Mouse (Mus musculus): ENCODE measurements at regions not wholly inside any gene's neighbourhood (a gene's known extent, or its start where the extent isn't known, plus 50 kb on each side); places are given as distances from the start of the nearest gene placed in this dataset.

- WGBS = 82% methylated on average over 3 of the region's 3 CpGs
Measured at GRCm38 (mm10) chr7:114345860-114346259, 69.2 kb upstream of the Pde3b start.

GRCm38 (mm10) chr7:114347006-114347405, 68.1 kb upstream of the Pde3b start:
- ATAC-seq (replicated peaks; ENCODE audit: insufficient number of reproducible peaks, low FRiP score, low TSS enrichment, low read depth) (no peak), DNase-seq (ENCODE audit: low spot score) (no peak)
- no peaks in the 10 kb centered on the region for H3K27me3 ChIP-seq (ENCODE audit: control insufficient read depth, insufficient read depth, low read length)
- H3K4me3 ChIP-seq (ENCODE audit: low read depth, low read length) = no peak overlapping the region
- H3K9me3 ChIP-seq (replicated peaks; ENCODE audit: control insufficient read depth, low read length) = no peaks in the 10 kb centered on the region
- no peaks in the 10 kb centered on the region for H3K36me3 ChIP-seq (replicated peaks; ENCODE audit: control insufficient read depth, insufficient read depth, low read depth, low read length)
- H3K4me1 ChIP-seq (ENCODE audit: control insufficient read depth, insufficient read depth, low read length) = no peaks in the 10 kb centered on the region
- H3K4me2 ChIP-seq (ENCODE audit: low read depth, low read length) = no peak overlapping the region
- H3K9ac ChIP-seq (replicated peaks; ENCODE audit: low read length) = no peak overlapping the region
- 78% methylated on average over 4 of the region's 4 CpGs for WGBS
- H3K27ac ChIP-seq (replicated peaks; ENCODE audit: low read depth, low read length) = no peak overlapping the region

More at GRCm38 (mm10) chr7:114345860-114346259, 69.2 kb upstream of the Pde3b start:
- Histone ChIP-seq H3K4me1 (ENCODE audit: control insufficient read depth, insufficient read depth, low read length) (no peaks in the 10 kb centered on the region), H3K9ac (replicated peaks; ENCODE audit: low read length) (no peak overlapping the region), H3K4me3 (ENCODE audit: low read depth, low read length) (no peak overlapping the region), H3K36me3 (replicated peaks; ENCODE audit: control insufficient read depth, insufficient read depth, low read depth, low read length) (no peaks in the 10 kb centered on the region), H3K4me2 (ENCODE audit: low read depth, low read length) (no peak overlapping the region), H3K27ac (replicated peaks; ENCODE audit: low read depth, low read length) (no peak overlapping the region), H3K9me3 (replicated peaks; ENCODE audit: control insufficient read depth, low read length) (no peaks in the 10 kb centered on the region), H3K27me3 (ENCODE audit: control insufficient read depth, insufficient read depth, low read length) (no peaks in the 10 kb centered on the region)
- DNase-seq (ENCODE audit: low spot score) (no peak), ATAC-seq (replicated peaks; ENCODE audit: insufficient number of reproducible peaks, low FRiP score, low TSS enrichment, low read depth) (no peak)

DNA sequence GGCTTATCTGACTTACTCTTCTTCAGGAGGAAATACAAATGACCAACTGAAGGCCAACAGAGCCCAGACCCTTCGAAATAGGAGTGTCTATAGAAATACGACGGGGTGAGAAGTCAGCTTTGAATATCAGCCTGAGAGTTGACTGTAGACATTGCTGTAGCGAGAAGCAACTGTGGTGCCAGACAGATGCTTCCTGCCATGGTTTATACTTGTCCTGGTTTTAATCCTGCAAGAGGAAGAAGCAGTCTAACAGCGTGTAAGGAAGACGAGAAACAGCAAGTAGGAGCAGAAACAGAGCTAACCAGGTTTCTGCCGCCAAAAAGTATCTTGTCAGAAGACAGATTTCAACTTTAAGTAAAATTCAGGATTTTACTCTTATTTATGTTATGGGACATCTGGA, 64.1 kb upstream of the Pde3b start:
- no peak overlapping the region for H3K4me3 ChIP-seq (ENCODE audit: low read depth, low read length)
- H3K4me1 ChIP-seq (ENCODE audit: control insufficient read depth, insufficient read depth, low read length) = no peaks in the 10 kb centered on the region
- no peak overlapping the region for H3K4me2 ChIP-seq (ENCODE audit: low read depth, low read length)
- H3K9me3 ChIP-seq (replicated peaks; ENCODE audit: control insufficient read depth, low read length) = no peaks in the 10 kb centered on the region
- ATAC-seq (replicated peaks; ENCODE audit: insufficient number of reproducible peaks, low FRiP score, low TSS enrichment, low read depth) = no peak
- DNase-seq (ENCODE audit: low spot score) = no peak
- H3K36me3 ChIP-seq (replicated peaks; ENCODE audit: control insufficient read depth, insufficient read depth, low read depth, low read length) = no peaks in the 10 kb centered on the region
- H3K9ac ChIP-seq (replicated peaks; ENCODE audit: low read length) = no peak overlapping the region
- WGBS = 78% methylated on average over 7 of the region's 7 CpGs
- H3K27ac ChIP-seq (replicated peaks; ENCODE audit: low read depth, low read length) = no peak overlapping the region
- no peaks in the 10 kb centered on the region for H3K27me3 ChIP-seq (ENCODE audit: control insufficient read depth, insufficient read depth, low read length)

GRCm38 (mm10) chr7:114356381-114356780, 58.7 kb upstream of the Pde3b start:
- peak; percentile 3 for DNase-seq (ENCODE audit: low spot score)
- Histone ChIP-seq H3K4me1 (ENCODE audit: control insufficient read depth, insufficient read depth, low read length) (no peaks in the 10 kb centered on the region), H3K36me3 (replicated peaks; ENCODE audit: control insufficient read depth, insufficient read depth, low read depth, low read length) (no peaks in the 10 kb centered on the region), H3K27ac (replicated peaks; ENCODE audit: low read depth, low read length) (no peak overlapping the region), H3K9me3 (replicated peaks; ENCODE audit: control insufficient read depth, low read length) (no peaks in the 10 kb centered on the region), H3K4me2 (ENCODE audit: low read depth, low read length) (no peak overlapping the region), H3K9ac (replicated peaks; ENCODE audit: low read length) (no peak overlapping the region), H3K4me3 (ENCODE audit: low read depth, low read length) (no peak overlapping the region), H3K27me3 (ENCODE audit: control insufficient read depth, insufficient read depth, low read length) (no peaks in the 10 kb centered on the region)
- 73% methylated on average over 2 of the region's 2 CpGs for WGBS
- no peak for ATAC-seq (replicated peaks; ENCODE audit: insufficient number of reproducible peaks, low FRiP score, low TSS enrichment, low read depth)

DNA sequence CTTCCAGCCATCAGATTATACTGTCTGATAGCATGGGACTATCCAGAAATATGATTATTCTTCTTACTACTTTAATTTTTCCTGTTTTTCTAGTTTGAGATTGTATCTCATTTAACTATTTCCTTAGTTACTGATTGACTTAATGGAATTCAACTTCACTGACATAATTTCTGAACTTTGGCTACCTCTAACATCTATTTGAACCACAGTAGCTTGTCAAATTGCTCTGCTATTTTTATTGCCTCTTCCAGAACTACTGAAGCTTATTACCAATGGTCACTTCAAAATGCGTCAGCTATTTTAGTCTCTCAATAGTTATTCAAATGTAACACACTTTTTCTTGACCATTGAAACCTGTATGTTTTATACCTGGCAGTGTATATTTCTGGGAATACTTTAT, 52.9 kb upstream of the Pde3b start:
- DNase-seq (ENCODE audit: low spot score) (no peak), ATAC-seq (replicated peaks; ENCODE audit: insufficient number of reproducible peaks, low FRiP score, low TSS enrichment, low read depth) (no peak)
- H3K9me3 ChIP-seq (replicated peaks; ENCODE audit: control insufficient read depth, low read length) = no peaks in the 10 kb centered on the region
- no peaks in the 10 kb centered on the region for H3K27me3 ChIP-seq (ENCODE audit: control insufficient read depth, insufficient read depth, low read length)
- no peak overlapping the region for H3K27ac ChIP-seq (replicated peaks; ENCODE audit: low read depth, low read length)
- H3K4me3 ChIP-seq (ENCODE audit: low read depth, low read length) = no peak overlapping the region
- 100% methylated on average over 1 of the region's 1 CpGs for WGBS
- no peaks in the 10 kb centered on the region for H3K36me3 ChIP-seq (replicated peaks; ENCODE audit: control insufficient read depth, insufficient read depth, low read depth, low read length)
- H3K9ac ChIP-seq (replicated peaks; ENCODE audit: low read length) = no peak overlapping the region
- H3K4me1 ChIP-seq (ENCODE audit: control insufficient read depth, insufficient read depth, low read length) = no peaks in the 10 kb centered on the region
- no peak overlapping the region for H3K4me2 ChIP-seq (ENCODE audit: low read depth, low read length)

- H3K9ac ChIP-seq (replicated peaks; ENCODE audit: low read length) = no peak overlapping the region
- 67% methylated on average over 1 of the region's 1 CpGs for WGBS
- H3K4me2 ChIP-seq (ENCODE audit: low read depth, low read length) = no peak overlapping the region
- H3K27ac ChIP-seq (replicated peaks; ENCODE audit: low read depth, low read length) = no peak overlapping the region
- ATAC-seq (replicated peaks; ENCODE audit: insufficient number of reproducible peaks, low FRiP score, low TSS enrichment, low read depth) (no peak), DNase-seq (ENCODE audit: low spot score) (no peak)
- H3K9me3 ChIP-seq (replicated peaks; ENCODE audit: control insufficient read depth, low read length) = no peaks in the 10 kb centered on the region
- no peaks in the 10 kb centered on the region for H3K27me3 ChIP-seq (ENCODE audit: control insufficient read depth, insufficient read depth, low read length)
- H3K4me3 ChIP-seq (ENCODE audit: low read depth, low read length) = no peak overlapping the region
- no peaks in the 10 kb centered on the region for H3K36me3 ChIP-seq (replicated peaks; ENCODE audit: control insufficient read depth, insufficient read depth, low read depth, low read length)
- no peaks in the 10 kb centered on the region for H3K4me1 ChIP-seq (ENCODE audit: control insufficient read depth, insufficient read depth, low read length)
Measured at GRCm38 (mm10) chr7:114364041-114364440, 51.0 kb upstream of the Pde3b start.
